9 mouse cellular contexts compared by ENCODE assay signal in genomic region chr19:5945891-5946290, GRCm38 (mm10). TPM values are rescaled to one million over a fixed set of nuclear protein-coding genes. Genes with fewer than 3 reads are reported as not detected.
DNase-seq lines count a peak whose midpoint lies in the region; ATAC-seq and TF ChIP-seq lines count a peak whose summit lies in the region.
"Had no signal": no experiment of that assay in that cellular context is flagged by ENCODE, and none has a peak within 500 bp of the region (broad histone marks: within the 10 kb centered on the region; RNA-seq: fewer than 3 reads in every experiment).

No protein-coding gene starts in this region.

- peak overlapping the region; percentile 18; the same call in 1 of the 2 replicates for H3K9ac ChIP-seq in intestine, postnatal 0 days (ENCODE audit: low read depth, low read length)
- no peak overlapping the region for H3K9ac ChIP-seq in stomach, embryonic 14.5 days (replicated peaks; ENCODE audit: low read depth, low read length)

- no peak for TF ChIP-seq CTCF in spleen, adult 2 months (IDR thresholded peaks at IDR 0.05; ENCODE audit: extremely low read depth, insufficient read depth, insufficient read length, insufficient replicate concordance)
- no peak for TF ChIP-seq CTCF in intestine, postnatal 0 days (IDR thresholded peaks at IDR 0.05; ENCODE audit: low read depth)

- no peaks in the 10 kb centered on the region for H3K9me3 ChIP-seq in intestine, postnatal 0 days (ENCODE audit: control insufficient read depth)
- no peaks in the 10 kb centered on the region for H3K9me3 ChIP-seq in stomach, embryonic 14.5 days (ENCODE audit: control insufficient read depth, low read depth, low read length)

- H3K4me1 ChIP-seq in spleen, adult 2 months (ENCODE audit: control insufficient read depth, insufficient read depth, insufficient read length): no peaks in the 10 kb centered on the region; the same call in 1 of the 2 replicates
- peaks cover 12% of the 10 kb centered on the region for H3K4me1 ChIP-seq in intestine, postnatal 0 days (replicated peaks; ENCODE audit: control insufficient read depth, insufficient read depth, low read length)
- peaks cover 12% of the 10 kb centered on the region; the same call in 1 of the 2 replicates for H3K4me1 ChIP-seq in stomach, embryonic 14.5 days (ENCODE audit: control insufficient read depth, insufficient read depth, low read length)

- peak; percentile 42 for DNase-seq in adrenal gland, adult 2 months
- no peak for DNase-seq in adrenal gland, postnatal 25 days
- DNase-seq in spleen, adult 2 months (ENCODE audit: low read depth in 1 of 2, low spot score in 2 of 2): no peak
- DNase-seq in spleen, postnatal 36 days (ENCODE audit: low spot score in 2 of 2): no peak
- no peak for DNase-seq in frontal cortex, postnatal 36 days (ENCODE audit: low spot score in 2 of 2)

- no peak overlapping the region for H3K4me3 ChIP-seq in spleen, adult 2 months (ENCODE audit: extremely low read depth, insufficient read depth, insufficient read length)
- H3K4me3 ChIP-seq in intestine, postnatal 0 days (ENCODE audit: low read depth, low read length): no peak overlapping the region
- H3K4me3 ChIP-seq in stomach, embryonic 14.5 days (ENCODE audit: low read depth, low read length): no peak overlapping the region

- no peak for ATAC-seq in intestine, postnatal 0 days
- no peak for ATAC-seq in stomach, embryonic 14.5 days (ENCODE audit: insufficient number of reproducible peaks, insufficient read depth, low FRiP score, low read depth)
- ATAC-seq in megakaryocyte, adult 5-6 weeks (ENCODE audit: poor library complexity, severe bottlenecking): no peak

- no peaks in the 10 kb centered on the region for H3K27me3 ChIP-seq in spleen, adult 2 months (ENCODE audit: control insufficient read depth, insufficient read depth, low read length)
- no peaks in the 10 kb centered on the region for H3K27me3 ChIP-seq in intestine, postnatal 0 days (replicated peaks; ENCODE audit: control insufficient read depth, insufficient read depth, low read length)
- H3K27me3 ChIP-seq in stomach, embryonic 14.5 days (ENCODE audit: control insufficient read depth, insufficient read depth, low read length): no peaks in the 10 kb centered on the region

- H3K36me3 ChIP-seq in spleen, adult 2 months (ENCODE audit: control insufficient read depth, insufficient read depth, low read length): peaks cover 25% of the 10 kb centered on the region
- H3K36me3 ChIP-seq in intestine, postnatal 0 days (ENCODE audit: control insufficient read depth, insufficient read depth): peaks cover 54% of the 10 kb centered on the region
- peaks cover 41% of the 10 kb centered on the region for H3K36me3 ChIP-seq in stomach, embryonic 14.5 days (ENCODE audit: control insufficient read depth, insufficient read depth, low read length)

- no peak overlapping the region for H3K4me2 ChIP-seq in intestine, postnatal 0 days (replicated peaks; ENCODE audit: low read depth)
- no peak overlapping the region for H3K4me2 ChIP-seq in stomach, embryonic 14.5 days (replicated peaks; ENCODE audit: low read depth, low read length)

- peak overlapping the region; percentile 76 for H3K27ac ChIP-seq in spleen, adult 2 months (ENCODE audit: insufficient read depth, low read length)
- H3K27ac ChIP-seq in intestine, postnatal 0 days (ENCODE audit: low read depth, low read length): peak overlapping the region; percentile 16; the same call in 1 of the 2 replicates
- peak overlapping the region; percentile 45; the same call in 1 of the 2 replicates for H3K27ac ChIP-seq in stomach, embryonic 14.5 days (ENCODE audit: low read length)

- 74% methylated on average over 8 of the region's 8 CpGs for WGBS in spleen, adult 2 months
- 47% methylated on average over 8 of the region's 8 CpGs for WGBS in intestine, postnatal 0 days
- 58% methylated on average over 8 of the region's 8 CpGs for WGBS in stomach, embryonic 14.5 days

- TF ChIP-seq POLR2A in spleen, adult 2 months (IDR thresholded peaks at IDR 0.05; ENCODE audit: low read depth, low read length): no peak

RNA-seq across cellular contexts. Expression of gene Pola2, which starts 18.1 kb away (rescaled TPM):
- total RNA-seq in adrenal gland, adult 2 months (2021): 10 to 100 TPM; 15.9 to 20.4 TPM
- 36.0 and 41.0 TPM in 2 replicates for polyA plus RNA-seq in adrenal gland, adult 2 months (2012; rRNA removed)
- total RNA-seq in adrenal gland, postnatal 25 days (2021): 28.4 and 29.6 TPM in 2 replicates
- polyA plus RNA-seq in spleen, adult 2 months (2012; rRNA removed): 40.5 and 48.0 TPM in 2 replicates
- 23.5 and 23.9 TPM in 2 replicates for polyA plus RNA-seq in intestine, postnatal 0 days (2015; fragmentation: Nextera tagmentation; extraction: Ambion mirVana)
- 68.9 and 73.2 TPM in 2 replicates for polyA plus RNA-seq in stomach, embryonic 14.5 days (2014; fragmentation: Nextera tagmentation; extraction: Ambion mirVana)
- total RNA-seq in megakaryocyte, adult 5-6 weeks (2015): 36.9 and 37.7 TPM in 2 replicates
- 29.0 and 33.7 TPM in 2 replicates for total RNA-seq in megakaryocyte, adult 5-6 weeks (2017)

RNA-seq across cellular contexts. Expression of gene Cdc42ep2, which starts 21.3 kb away (rescaled TPM):
- total RNA-seq in adrenal gland, adult 2 months (2021): 1 to 10 TPM; 5.5 to 8.0 TPM
- polyA plus RNA-seq in adrenal gland, adult 2 months (2012; rRNA removed): 5.6 and 5.9 TPM in 2 replicates
- total RNA-seq in adrenal gland, postnatal 25 days (2021): 6.2 and 8.5 TPM in 2 replicates
- 8.1 and 8.2 TPM in 2 replicates for polyA plus RNA-seq in spleen, adult 2 months (2012; rRNA removed)
- 6.5 and 6.6 TPM in 2 replicates for polyA plus RNA-seq in intestine, postnatal 0 days (2015; fragmentation: Nextera tagmentation; extraction: Ambion mirVana)
- polyA plus RNA-seq in stomach, embryonic 14.5 days (2014; fragmentation: Nextera tagmentation; extraction: Ambion mirVana): 7.3 and 7.4 TPM in 2 replicates
- 3.0 and 3.4 TPM in 2 replicates for total RNA-seq in megakaryocyte, adult 5-6 weeks (2015)
- 1.7 and 1.9 TPM in 2 replicates for total RNA-seq in megakaryocyte, adult 5-6 weeks (2017)

RNA-seq across cellular contexts. Expression of gene Dpf2, which starts 33.1 kb away (rescaled TPM):
- 100 to 1,000 TPM in 1 of 2 experiments, 10 to 100 TPM in 1; 90.6 to 125 TPM for total RNA-seq in adrenal gland, adult 2 months (2021)
- polyA plus RNA-seq in adrenal gland, adult 2 months (2012; rRNA removed): 51.7 and 56.3 TPM in 2 replicates
- 88.9 and 103 TPM in 2 replicates for total RNA-seq in adrenal gland, postnatal 25 days (2021)
- 59.9 and 74.8 TPM in 2 replicates for polyA plus RNA-seq in spleen, adult 2 months (2012; rRNA removed)
- 49.9 and 51.9 TPM in 2 replicates for polyA plus RNA-seq in intestine, postnatal 0 days (2015; fragmentation: Nextera tagmentation; extraction: Ambion mirVana)
- polyA plus RNA-seq in stomach, embryonic 14.5 days (2014; fragmentation: Nextera tagmentation; extraction: Ambion mirVana): 132 and 148 TPM in 2 replicates
- total RNA-seq in megakaryocyte, adult 5-6 weeks (2015): 52.2 and 52.4 TPM in 2 replicates
- 88.7 and 107 TPM in 2 replicates for total RNA-seq in megakaryocyte, adult 5-6 weeks (2017)

RNA-seq across cellular contexts. Expression of gene Slc22a20, which starts 40.1 kb away (rescaled TPM):
- total RNA-seq in adrenal gland, adult 2 months (2021): not detected
- not detected in 2 replicates for polyA plus RNA-seq in adrenal gland, adult 2 months (2012; rRNA removed)
- total RNA-seq in adrenal gland, postnatal 25 days (2021): not detected in 2 replicates
- not detected in 2 replicates for polyA plus RNA-seq in spleen, adult 2 months (2012; rRNA removed)
- polyA plus RNA-seq in intestine, postnatal 0 days (2015; fragmentation: Nextera tagmentation; extraction: Ambion mirVana): not detected in 2 replicates
- not detected in 2 replicates for polyA plus RNA-seq in stomach, embryonic 14.5 days (2014; fragmentation: Nextera tagmentation; extraction: Ambion mirVana)
- total RNA-seq in megakaryocyte, adult 5-6 weeks (2015): 0.16 and 0.20 TPM in 2 replicates
- 1.1 and 1.2 TPM in 2 replicates for total RNA-seq in megakaryocyte, adult 5-6 weeks (2017)
- polyA plus RNA-seq: neural tube, embryonic 11.5 days had no signal

RNA-seq across cellular contexts. Expression of gene Tigd3, which starts 51.9 kb away (rescaled TPM):
- 1 to 10 TPM; 1.0 to 1.1 TPM for total RNA-seq in adrenal gland, adult 2 months (2021)
- 0.48 and 0.53 TPM in 2 replicates for polyA plus RNA-seq in adrenal gland, adult 2 months (2012; rRNA removed)
- total RNA-seq in adrenal gland, postnatal 25 days (2021): 1.3 and 2.0 TPM in 2 replicates
- 1.3 TPM in 2 replicates for polyA plus RNA-seq in spleen, adult 2 months (2012; rRNA removed)
- polyA plus RNA-seq in intestine, postnatal 0 days (2015; fragmentation: Nextera tagmentation; extraction: Ambion mirVana): 1.0 and 1.2 TPM in 2 replicates
- polyA plus RNA-seq in stomach, embryonic 14.5 days (2014; fragmentation: Nextera tagmentation; extraction: Ambion mirVana): 3.1 and 3.2 TPM in 2 replicates
- total RNA-seq in megakaryocyte, adult 5-6 weeks (2015): 0.54 and 0.59 TPM in 2 replicates
- 1.0 and 1.8 TPM in 2 replicates for total RNA-seq in megakaryocyte, adult 5-6 weeks (2017)

Comparison
In these comparisons a context has a peak if more than half of its experiments do, and no peak if none do; other contexts are left out.
1. H3K27ac ChIP-seq: peak in every context shown above with its lines; median percentile 76 in spleen, adult 2 months; 45 in stomach, embryonic 14.5 days; 16 in intestine, postnatal 0 days.